Mouse (Mus musculus): Measurements from ENCODE around the gene Tspan5. TPM values are rescaled to one million over a fixed set of nuclear protein-coding genes. Genes with fewer than 3 reads are reported as not detected.

Tspan5 gene
- polyA plus RNA-seq, 1 experiment from 2014 or later, result 24.7 TPM

DNA sequence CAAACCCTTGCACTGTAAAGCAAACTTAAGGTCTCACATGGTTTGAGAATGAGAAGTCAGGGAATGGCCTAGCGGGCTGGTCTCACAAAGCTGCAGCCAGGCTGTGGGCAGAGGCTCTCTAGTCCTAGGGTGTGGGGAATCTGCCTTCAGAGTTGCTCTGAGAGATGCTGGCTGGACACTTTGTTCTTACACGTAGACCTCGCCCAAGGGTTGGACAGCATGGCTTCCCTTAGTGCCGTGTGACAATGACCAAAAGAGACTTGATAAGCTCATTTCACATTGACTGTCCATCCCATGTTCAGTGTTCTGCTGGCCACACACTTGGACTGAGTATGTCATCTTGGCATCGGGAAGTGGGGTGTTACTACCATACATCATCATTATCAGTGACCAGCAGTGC is 101.6 kb downstream of the Tspan5 start:
- Histone ChIP-seq H3K36me3 (ENCODE audit: control insufficient read depth, insufficient read depth, low read length) (no peaks in the 10 kb centered on the region), H3K9ac (ENCODE audit: low read length) (no peak overlapping the region), H3K27ac (ENCODE audit: low read length) (peak overlapping the region; percentile 60), H3K27me3 (ENCODE audit: control insufficient read depth, insufficient read depth, low read depth, low read length) (no peaks in the 10 kb centered on the region), H3K4me3 (ENCODE audit: low read length) (no peak overlapping the region), H3K4me1 (replicated peaks; ENCODE audit: control insufficient read depth, insufficient read depth, low read length) (peaks cover 10% of the 10 kb centered on the region), H3K4me2 (ENCODE audit: low read depth, low read length) (no peak overlapping the region), H3K9me3 (ENCODE audit: control insufficient read depth, low read length) (no peaks in the 10 kb centered on the region)
- 70% methylated on average over 5 of the region's 5 CpGs for WGBS
- peak; percentile 43 for ATAC-seq (ENCODE audit: low read depth)

DNA sequence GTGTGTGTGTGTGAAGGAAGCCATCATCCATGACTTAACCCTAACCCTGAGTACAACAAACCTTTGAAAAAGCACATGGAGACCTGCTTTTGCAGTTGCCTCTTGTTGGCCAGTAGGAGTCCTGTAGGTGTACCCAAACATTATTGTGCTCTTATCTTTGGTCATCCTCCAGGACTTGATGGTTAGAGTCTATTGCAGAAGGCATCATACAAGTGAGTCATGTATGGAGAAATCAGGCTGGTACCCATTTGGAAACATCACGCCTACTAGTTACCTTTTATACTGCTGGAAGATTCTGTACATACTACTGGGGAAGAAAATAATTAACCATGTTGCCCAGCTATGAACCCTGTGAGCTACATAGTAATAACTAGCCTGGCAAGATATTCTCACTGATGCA is 103.8 kb downstream of the Tspan5 start:
- H3K4me2 ChIP-seq (ENCODE audit: low read depth, low read length), result no peak overlapping the region
- no peak overlapping the region for H3K4me3 ChIP-seq (ENCODE audit: low read length)
- no peak overlapping the region for H3K27ac ChIP-seq (ENCODE audit: low read length)
- ATAC-seq (ENCODE audit: low read depth), result no peak
- WGBS, result 94% methylated on average over 1 of the region's 1 CpGs
- H3K9ac ChIP-seq (ENCODE audit: low read length), result no peak overlapping the region
- peaks cover 10% of the 10 kb centered on the region for H3K4me1 ChIP-seq (replicated peaks; ENCODE audit: control insufficient read depth, insufficient read depth, low read length)
- H3K27me3 ChIP-seq (ENCODE audit: control insufficient read depth, insufficient read depth, low read depth, low read length), result no peaks in the 10 kb centered on the region
- no peaks in the 10 kb centered on the region for H3K36me3 ChIP-seq (ENCODE audit: control insufficient read depth, insufficient read depth, low read length)
- H3K9me3 ChIP-seq (ENCODE audit: control insufficient read depth, low read length), result no peaks in the 10 kb centered on the region

DNA sequence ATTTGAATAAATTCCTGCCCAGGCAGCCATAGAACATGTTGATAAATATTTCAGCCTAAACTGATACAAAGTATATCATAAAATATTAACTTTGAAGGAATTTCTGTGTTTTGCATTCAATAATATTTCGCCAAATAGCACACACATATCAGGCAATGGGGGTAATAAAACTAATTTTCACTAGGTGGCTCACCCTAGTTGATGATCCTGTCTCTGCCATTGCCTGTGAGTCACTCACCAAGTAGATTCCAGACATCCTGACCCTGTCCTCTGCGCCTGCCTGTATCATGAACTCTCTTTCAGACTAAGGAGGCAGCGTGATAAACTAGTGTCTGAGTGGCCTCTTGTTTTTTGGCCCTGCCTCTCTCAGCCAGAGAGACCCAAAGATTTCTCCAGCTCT is 105.8 kb downstream of the Tspan5 start:
- no peak for ATAC-seq (ENCODE audit: low read depth)
- Histone ChIP-seq H3K4me1 (replicated peaks; ENCODE audit: control insufficient read depth, insufficient read depth, low read length) (peaks cover 13% of the 10 kb centered on the region), H3K4me3 (ENCODE audit: low read length) (no peak overlapping the region), H3K9ac (ENCODE audit: low read length) (no peak overlapping the region), H3K9me3 (ENCODE audit: control insufficient read depth, low read length) (no peaks in the 10 kb centered on the region), H3K4me2 (ENCODE audit: low read depth, low read length) (no peak overlapping the region), H3K27ac (ENCODE audit: low read length) (no peak overlapping the region), H3K27me3 (ENCODE audit: control insufficient read depth, insufficient read depth, low read depth, low read length) (peaks cover 3% of the 10 kb centered on the region; the same call in 1 of the 2 replicates), H3K36me3 (ENCODE audit: control insufficient read depth, insufficient read depth, low read length) (no peaks in the 10 kb centered on the region)
- 72% methylated on average over 3 of the region's 3 CpGs for WGBS

DNA sequence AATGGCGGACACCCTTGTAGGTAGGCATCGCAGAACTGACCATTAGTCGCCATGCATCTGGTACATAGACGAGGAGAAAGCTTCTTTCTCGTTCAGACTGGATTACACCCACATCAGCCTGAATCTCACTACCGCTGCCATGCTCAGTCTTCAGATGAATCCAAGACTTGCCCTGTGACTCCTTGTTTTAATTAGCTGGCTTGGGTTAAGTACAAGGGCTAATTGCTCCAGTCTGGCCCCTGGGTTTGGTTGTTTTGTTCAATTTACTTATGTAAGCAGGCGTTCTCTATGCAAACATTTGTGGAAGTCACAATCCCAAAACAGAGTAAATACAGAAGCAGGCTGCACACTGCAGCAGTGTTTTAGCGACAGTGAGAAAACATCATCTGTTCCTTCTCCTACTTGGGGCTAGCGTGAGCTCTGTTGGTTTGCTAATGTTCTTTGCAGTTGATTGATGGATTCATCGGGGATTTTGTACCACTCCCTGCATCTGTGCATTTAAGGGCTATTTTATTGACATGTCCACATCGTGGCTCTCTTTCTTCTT is 107.8 kb downstream of the Tspan5 start:
- no peaks in the 10 kb centered on the region for H3K9me3 ChIP-seq (ENCODE audit: control insufficient read depth, low read length)
- H3K4me2 ChIP-seq (ENCODE audit: low read depth, low read length), result no peak overlapping the region
- H3K9ac ChIP-seq (ENCODE audit: low read length), result no peak overlapping the region
- WGBS, result 43% methylated on average over 11 of the region's 11 CpGs
- no peak for ATAC-seq (ENCODE audit: low read depth)
- H3K27me3 ChIP-seq (ENCODE audit: control insufficient read depth, insufficient read depth, low read depth, low read length), result peaks cover 3% of the 10 kb centered on the region; the same call in 1 of the 2 replicates
- no peak overlapping the region for H3K4me3 ChIP-seq (ENCODE audit: low read length)
- peaks cover 22% of the 10 kb centered on the region for H3K4me1 ChIP-seq (replicated peaks; ENCODE audit: control insufficient read depth, insufficient read depth, low read length)
- H3K27ac ChIP-seq (ENCODE audit: low read length), result no peak overlapping the region
- H3K36me3 ChIP-seq (ENCODE audit: control insufficient read depth, insufficient read depth, low read length), result no peaks in the 10 kb centered on the region

DNA sequence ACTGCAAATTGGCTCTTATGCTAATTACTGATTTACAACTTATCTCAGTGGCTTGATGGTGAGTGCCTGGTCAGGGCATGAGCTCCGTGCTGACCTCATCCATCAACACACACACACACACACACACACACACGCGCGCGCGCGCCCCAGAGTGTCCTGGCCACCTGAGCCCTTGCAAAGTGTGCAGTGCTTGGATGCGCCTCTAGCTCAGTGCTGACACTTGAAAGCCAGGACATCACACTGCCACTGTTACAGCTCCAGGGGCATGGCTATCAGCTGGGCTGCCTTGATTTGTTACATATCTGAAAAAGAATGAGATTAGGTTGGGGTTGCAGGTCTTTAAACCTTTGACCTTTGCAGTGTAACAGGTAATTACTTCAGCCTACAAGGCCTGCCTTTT is 109.9 kb downstream of the Tspan5 start:
- H3K4me2 ChIP-seq (ENCODE audit: low read depth, low read length), result no peak overlapping the region
- H3K4me3 ChIP-seq (ENCODE audit: low read length), result no peak overlapping the region
- H3K9ac ChIP-seq (ENCODE audit: low read length), result no peak overlapping the region
- H3K4me1 ChIP-seq (replicated peaks; ENCODE audit: control insufficient read depth, insufficient read depth, low read length), result peaks cover 28% of the 10 kb centered on the region
- peaks cover 3% of the 10 kb centered on the region; the same call in 1 of the 2 replicates for H3K27me3 ChIP-seq (ENCODE audit: control insufficient read depth, insufficient read depth, low read depth, low read length)
- H3K36me3 ChIP-seq (ENCODE audit: control insufficient read depth, insufficient read depth, low read length), result no peaks in the 10 kb centered on the region
- WGBS, result 64% methylated on average over 8 of the region's 8 CpGs
- H3K9me3 ChIP-seq (ENCODE audit: control insufficient read depth, low read length), result no peaks in the 10 kb centered on the region
- no peak overlapping the region for H3K27ac ChIP-seq (ENCODE audit: low read length)
- ATAC-seq (ENCODE audit: low read depth), result no peak

DNA sequence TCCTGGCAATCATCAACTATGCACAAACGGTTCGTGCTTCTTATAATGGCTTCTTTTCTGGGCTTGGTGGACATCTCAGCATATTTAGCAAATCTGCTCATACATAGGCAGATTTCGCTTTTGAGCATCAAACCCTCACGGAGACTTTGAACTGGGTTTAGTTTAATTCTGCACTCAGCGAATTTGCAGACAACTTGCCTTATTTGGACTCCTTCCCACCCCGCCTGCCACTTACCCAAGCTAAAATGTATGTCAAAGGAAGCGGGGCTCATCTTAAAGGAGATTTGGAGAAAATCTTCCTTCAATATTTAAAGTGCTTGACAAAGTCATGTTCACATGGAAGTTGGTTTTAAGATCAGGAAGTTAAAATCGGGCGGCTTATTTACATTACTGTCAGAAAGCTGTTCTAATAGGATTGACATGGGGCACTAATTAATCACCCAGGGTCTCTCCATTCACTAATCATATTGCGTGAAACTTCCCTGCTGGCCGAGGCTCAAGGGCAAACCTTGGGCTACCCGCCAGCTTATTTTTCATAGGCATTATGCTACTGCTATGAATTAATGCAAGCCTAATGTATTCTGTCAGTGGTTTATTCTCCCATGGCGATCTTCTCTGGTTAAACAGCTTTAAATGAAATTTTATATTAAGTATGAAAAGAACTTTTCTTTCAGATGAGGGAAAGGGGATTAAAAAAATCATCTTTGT is 111.1 kb downstream of the Tspan5 start:
- WGBS, result 29% methylated on average over 13 of the region's 13 CpGs
- no peak overlapping the region for H3K27ac ChIP-seq (ENCODE audit: low read length)
- no peaks in the 10 kb centered on the region for H3K36me3 ChIP-seq (ENCODE audit: control insufficient read depth, insufficient read depth, low read length)
- H3K4me2 ChIP-seq (ENCODE audit: low read depth, low read length), result peak overlapping the region; percentile 29; the same call in 1 of the 2 replicates
- H3K9me3 ChIP-seq (ENCODE audit: control insufficient read depth, low read length), result no peaks in the 10 kb centered on the region
- H3K9ac ChIP-seq (ENCODE audit: low read length), result no peak overlapping the region
- ATAC-seq (ENCODE audit: low read depth), result no peak
- peaks cover 3% of the 10 kb centered on the region; the same call in 1 of the 2 replicates for H3K27me3 ChIP-seq (ENCODE audit: control insufficient read depth, insufficient read depth, low read depth, low read length)
- peaks cover 36% of the 10 kb centered on the region for H3K4me1 ChIP-seq (replicated peaks; ENCODE audit: control insufficient read depth, insufficient read depth, low read length)
- no peak overlapping the region for H3K4me3 ChIP-seq (ENCODE audit: low read length)

DNA sequence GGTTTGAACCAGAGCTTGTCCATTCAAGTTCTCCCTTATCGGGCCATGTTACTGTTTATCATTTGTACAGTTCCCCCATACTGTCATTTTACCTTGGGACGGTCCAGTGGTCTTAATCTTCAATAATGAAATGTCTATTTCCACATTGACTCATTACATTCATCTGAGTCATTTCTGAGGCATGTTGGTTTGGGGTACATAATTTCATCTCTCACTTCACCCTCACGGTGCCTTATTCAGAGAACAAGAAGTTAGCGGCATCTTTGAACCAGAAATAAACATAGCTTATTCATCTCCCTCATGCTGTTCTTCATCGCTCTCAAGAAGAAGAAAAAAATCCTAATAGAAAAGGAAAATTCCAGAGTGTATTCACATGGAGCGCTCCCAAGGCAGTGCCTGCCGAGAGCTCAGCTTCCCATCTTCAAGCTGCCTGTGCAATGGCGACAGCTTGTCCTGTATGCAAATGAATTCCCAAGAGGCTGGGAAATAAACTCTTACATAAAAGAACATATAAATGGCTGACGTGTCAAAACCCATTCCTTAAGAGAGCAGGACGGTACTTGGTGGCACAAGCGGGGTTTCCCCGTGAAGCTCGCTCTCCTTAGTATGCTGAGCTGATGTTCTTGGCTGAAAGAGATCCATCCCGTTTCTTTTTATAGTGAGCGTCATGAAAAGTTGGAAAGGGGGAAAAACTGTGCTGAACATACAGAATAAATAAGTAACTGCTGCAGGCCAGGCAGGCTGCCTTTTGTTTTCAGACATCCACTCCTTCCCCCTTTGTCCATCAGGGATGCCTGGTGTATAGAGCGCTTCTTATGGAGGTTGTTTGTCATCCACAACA is 112.2 kb downstream of the Tspan5 start:
- Histone ChIP-seq H3K9me3 (ENCODE audit: control insufficient read depth, low read length) (no peaks in the 10 kb centered on the region), H3K9ac (ENCODE audit: low read length) (no peak overlapping the region), H3K27ac (ENCODE audit: low read length) (no peak overlapping the region), H3K27me3 (ENCODE audit: control insufficient read depth, insufficient read depth, low read depth, low read length) (peaks cover 3% of the 10 kb centered on the region; the same call in 1 of the 2 replicates), H3K4me1 (replicated peaks; ENCODE audit: control insufficient read depth, insufficient read depth, low read length) (peaks cover 43% of the 10 kb centered on the region), H3K36me3 (ENCODE audit: control insufficient read depth, insufficient read depth, low read length) (no peaks in the 10 kb centered on the region), H3K4me3 (ENCODE audit: low read length) (no peak overlapping the region), H3K4me2 (ENCODE audit: low read depth, low read length) (no peak overlapping the region)
- 72% methylated on average over 16 of the region's 16 CpGs for WGBS
- ATAC-seq (ENCODE audit: low read depth), result no peak

DNA sequence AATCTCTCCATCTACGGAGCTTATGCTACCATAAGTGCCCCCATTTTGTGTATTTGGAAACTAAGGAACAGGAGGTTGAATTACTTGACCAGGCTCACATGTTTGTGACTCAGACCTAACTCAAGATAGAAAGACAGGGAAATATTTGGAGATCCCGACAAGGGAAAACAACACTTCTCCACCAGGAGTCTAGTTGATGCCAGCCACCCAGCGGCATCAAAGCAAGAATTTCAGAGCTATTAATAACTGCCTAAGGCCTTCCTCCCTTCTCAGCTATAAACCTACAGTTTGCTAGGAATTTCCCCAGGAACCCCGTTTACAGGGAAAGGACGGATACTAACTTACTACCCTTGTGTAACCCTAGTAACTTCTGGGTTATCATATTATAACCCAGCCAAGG is 113.4 kb downstream of the Tspan5 start:
- Histone ChIP-seq H3K4me3 (ENCODE audit: low read length) (no peak overlapping the region), H3K4me1 (replicated peaks; ENCODE audit: control insufficient read depth, insufficient read depth, low read length) (peaks cover 44% of the 10 kb centered on the region), H3K27me3 (ENCODE audit: control insufficient read depth, insufficient read depth, low read depth, low read length) (peaks cover 3% of the 10 kb centered on the region; the same call in 1 of the 2 replicates), H3K27ac (ENCODE audit: low read length) (no peak overlapping the region), H3K36me3 (ENCODE audit: control insufficient read depth, insufficient read depth, low read length) (no peaks in the 10 kb centered on the region), H3K9ac (ENCODE audit: low read length) (no peak overlapping the region), H3K4me2 (ENCODE audit: low read depth, low read length) (no peak overlapping the region), H3K9me3 (ENCODE audit: control insufficient read depth, low read length) (no peaks in the 10 kb centered on the region)
- ATAC-seq (ENCODE audit: low read depth), result no peak
- 67% methylated on average over 5 of the region's 5 CpGs for WGBS

DNA sequence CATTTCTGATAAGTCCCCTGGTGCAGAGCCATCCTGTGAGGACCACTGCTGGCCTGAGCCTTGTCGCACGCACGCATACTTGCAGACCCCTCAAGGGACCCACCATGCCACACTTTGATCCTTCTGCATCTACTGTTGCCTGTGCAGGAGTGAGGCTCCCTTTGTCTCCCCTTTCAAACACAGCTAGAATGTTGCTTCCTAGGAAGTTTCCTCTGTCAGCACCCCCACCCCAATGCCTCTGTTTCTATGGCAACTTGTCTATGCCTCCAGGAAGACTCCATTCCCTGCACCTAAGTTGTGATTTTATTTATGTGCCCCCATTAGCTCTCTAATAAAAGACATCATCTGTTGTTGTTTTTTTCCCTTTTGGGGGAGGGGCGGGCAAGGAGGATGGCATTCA is 115.0 kb downstream of the Tspan5 start:
- ATAC-seq (ENCODE audit: low read depth), result no peak
- Histone ChIP-seq H3K4me2 (ENCODE audit: low read depth, low read length) (no peak overlapping the region), H3K4me1 (replicated peaks; ENCODE audit: control insufficient read depth, insufficient read depth, low read length) (peaks cover 55% of the 10 kb centered on the region), H3K4me3 (ENCODE audit: low read length) (no peak overlapping the region), H3K9me3 (ENCODE audit: control insufficient read depth, low read length) (no peaks in the 10 kb centered on the region), H3K27ac (ENCODE audit: low read length) (peak overlapping the region; percentile 52; the same call in 1 of the 2 replicates), H3K36me3 (ENCODE audit: control insufficient read depth, insufficient read depth, low read length) (no peaks in the 10 kb centered on the region), H3K27me3 (ENCODE audit: control insufficient read depth, insufficient read depth, low read depth, low read length) (0 out of 2 replicates have a peak, but pooled peaks cover under 1% of the 10 kb centered on the region), H3K9ac (ENCODE audit: low read length) (no peak overlapping the region)
- WGBS, result 88% methylated on average over 4 of the region's 4 CpGs
